Mouse (Mus musculus): ENCODE measurements around the gene Calhm6.

GRCm38 (mm10) chr10:34091888-34092287 lies 35.9 kb downstream of the Calhm6 start:
- TF ChIP-seq CTCF (IDR thresholded peaks at IDR 0.05; ENCODE audit: low read depth) (no peak), EP300 (IDR thresholded peaks at IDR 0.05; ENCODE audit: low read depth) (no peak)
